8 mouse cellular contexts compared by ENCODE assay signal in the genomic region with DNA sequence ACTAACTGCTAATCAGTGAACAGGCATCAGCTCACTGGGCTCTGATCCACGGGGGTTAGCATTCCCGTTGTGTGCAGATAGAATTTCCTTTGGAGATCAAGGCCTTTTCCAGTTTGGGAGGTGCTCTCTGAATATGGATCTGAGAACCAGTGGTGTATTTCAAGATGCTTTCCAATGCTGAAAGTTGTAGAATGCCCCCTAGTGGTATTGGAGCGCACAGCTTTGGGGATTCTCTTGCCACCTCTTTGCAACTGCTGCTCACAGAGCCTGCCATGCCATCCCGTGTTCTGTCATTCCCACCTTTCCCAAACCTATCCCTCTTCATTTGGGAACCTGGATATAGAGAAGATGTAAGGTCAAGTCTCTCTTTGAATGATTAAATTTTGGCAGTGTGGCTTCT.
A peak's percentile ranks its signal among the peaks of the same experiment; 100 is the strongest.
DNase-seq lines count a peak whose midpoint lies in the region; ATAC-seq and TF ChIP-seq lines count a peak whose summit lies in the region.

No protein-coding gene starts in this region.

- WGBS in lung, adult 2 months = 43% methylated on average over 4 of the region's 4 CpGs
- WGBS in neural tube, embryonic 15.5 days = 51% methylated on average over 4 of the region's 4 CpGs

- H3K27me3 ChIP-seq in neural tube, embryonic 15.5 days (replicated peaks) = no peaks in the 10 kb centered on the region; the same call in 1 of the 2 replicates

- no peak overlapping the region for H3K4me3 ChIP-seq in lung, adult 2 months (replicated peaks; ENCODE audit: extremely low read depth, low read depth, low read length)
- no peak overlapping the region for H3K4me3 ChIP-seq in neural tube, embryonic 15.5 days (replicated peaks)

- no peaks in the 10 kb centered on the region for H3K9me3 ChIP-seq in neural tube, embryonic 15.5 days (replicated peaks)

- peak; percentile 1 for DNase-seq in gastrocnemius, adult 18-20 months (ENCODE audit: low spot score)
- no peak for DNase-seq in gastrocnemius, postnatal 25 days
- no peak for DNase-seq in lung, adult 2 months
- DNase-seq in lung, adult 18-20 months = no peak
- peak; percentile 34 for DNase-seq in brain, adult 2 months (ENCODE audit: low read depth, low spot score)
- peak; percentile 15 for DNase-seq in mesoderm, embryonic 11.5 days (ENCODE audit: low read depth, low spot score)
- no peak for DNase-seq in layer of hippocampus, postnatal 14 days (ENCODE audit: low spot score in 2 of 2)

- no peaks in the 10 kb centered on the region for H3K4me1 ChIP-seq in lung, adult 2 months (ENCODE audit: control insufficient read depth, insufficient read depth, low read length)
- no peaks in the 10 kb centered on the region for H3K4me1 ChIP-seq in neural tube, embryonic 15.5 days

- H3K36me3 ChIP-seq in neural tube, embryonic 15.5 days = no peaks in the 10 kb centered on the region

- TF ChIP-seq POLR2A in lung, adult 2 months (IDR thresholded peaks at IDR 0.05; ENCODE audit: borderline replicate concordance, extremely low read depth, low read depth, low read length) = no peak

- no peak for ATAC-seq in neural tube, embryonic 15.5 days (ENCODE audit: low FRiP score)

- no peak overlapping the region for H3K27ac ChIP-seq in neural tube, embryonic 15.5 days (replicated peaks)

- H3K4me2 ChIP-seq in neural tube, embryonic 15.5 days = no peak overlapping the region

- H3K9ac ChIP-seq in neural tube, embryonic 15.5 days (replicated peaks) = no peak overlapping the region

- TF ChIP-seq CTCF in lung, adult 2 months (IDR thresholded peaks at IDR 0.05; ENCODE audit: insufficient read depth, low read length) = 0 out of 2 replicates have a peak, but pooled peaks have one; percentile 23

Comparison
In these comparisons a context has a peak if more than half of its experiments do, and no peak if none do; other contexts are left out.
1. DNase-seq: peak in gastrocnemius, adult 18-20 months (single experiment), brain, adult 2 months (single experiment) and mesoderm, embryonic 11.5 days (single experiment); none in gastrocnemius, postnatal 25 days (single experiment), lung, adult 2 months (single experiment), lung, adult 18-20 months (0 of 2) and layer of hippocampus, postnatal 14 days (0 of 2).